Mouse (Mus musculus): ENCODE data around the gene Rap1a. TPM values are rescaled to one million over a fixed set of nuclear protein-coding genes. Genes with fewer than 3 reads are reported as not detected.

The Rap1a gene
- total and polyA plus RNA-seq, 3 experiments: 17.7 to 121 (median 97.7) TPM

- no peaks in the 10 kb centered on the region for H3K9me3 ChIP-seq (replicated peaks)
- no peak for DNase-seq (ENCODE audit: low spot score)
- no peaks in the 10 kb centered on the region for H3K36me3 ChIP-seq (replicated peaks)
- ATAC-seq (ENCODE audit: extremely low read depth, insufficient number of reproducible peaks, low FRiP score, poor library complexity, severe bottlenecking): no peak
- H3K27me3 ChIP-seq (ENCODE audit: insufficient read depth, low read length): peaks cover 12% of the 10 kb centered on the region; the same call in 1 of the 2 replicates
- H3K4me3 ChIP-seq (ENCODE audit: low read depth, low read length): no peak overlapping the region
- TF ChIP-seq GATA1 (IDR thresholded peaks at IDR 0.05; ENCODE audit: borderline replicate concordance, low read length) (no peak), GATA2 (IDR thresholded peaks at IDR 0.05; ENCODE audit: borderline replicate concordance, low read depth, low read length) (no peak), TAL1 (conservative IDR thresholded peaks at IDR 0.05; ENCODE audit: low read depth, low read length) (no peak), CTCF (IDR thresholded peaks at IDR 0.05; ENCODE audit: low read depth, low read length) (no peak), POLR2AphosphoS5 (IDR thresholded peaks at IDR 0.05; ENCODE audit: insufficient replicate concordance, low read depth, low read length) (no peak)
- H3K4me1 ChIP-seq (ENCODE audit: insufficient read depth, low read depth, low read length): peaks cover 51% of the 10 kb centered on the region
These were observed 107.6 kb downstream of the Rap1a start for GRCm38 (mm10) chr3:105693327-105694080.

GRCm38 (mm10) chr3:105688536-105688935 lies 112.6 kb downstream of the Rap1a start:
- Histone ChIP-seq H3K36me3 (replicated peaks) (peaks cover 15% of the 10 kb centered on the region), H3K27me3 (ENCODE audit: insufficient read depth, low read length) (peaks cover 5% of the 10 kb centered on the region; the same call in 1 of the 2 replicates), H3K4me1 (ENCODE audit: insufficient read depth, low read depth, low read length) (peaks cover 23% of the 10 kb centered on the region), H3K9me3 (replicated peaks) (no peaks in the 10 kb centered on the region), H3K4me3 (ENCODE audit: low read depth, low read length) (no peak overlapping the region)
- DNase-seq (ENCODE audit: low spot score): no peak
- TF ChIP-seq GATA1 (IDR thresholded peaks at IDR 0.05; ENCODE audit: borderline replicate concordance, low read length) (no peak), TAL1 (conservative IDR thresholded peaks at IDR 0.05; ENCODE audit: low read depth, low read length) (no peak), GATA2 (IDR thresholded peaks at IDR 0.05; ENCODE audit: borderline replicate concordance, low read depth, low read length) (no peak), CTCF (IDR thresholded peaks at IDR 0.05; ENCODE audit: low read depth, low read length) (no peak), POLR2AphosphoS5 (IDR thresholded peaks at IDR 0.05; ENCODE audit: insufficient replicate concordance, low read depth, low read length) (no peak)
- ATAC-seq (ENCODE audit: extremely low read depth, insufficient number of reproducible peaks, low FRiP score, poor library complexity, severe bottlenecking): no peak

GRCm38 (mm10) chr3:105687324-105688060 lies 113.6 kb downstream of the Rap1a start, which contains the start of gene Ddx20:
Gene Ddx20 (minus strand): TSS chr3:105687574.
- Histone ChIP-seq H3K27me3 (ENCODE audit: insufficient read depth, low read length) (no peaks in the 10 kb centered on the region), H3K9me3 (replicated peaks) (no peaks in the 10 kb centered on the region), H3K36me3 (replicated peaks) (peaks cover 26% of the 10 kb centered on the region), H3K4me1 (ENCODE audit: insufficient read depth, low read depth, low read length) (peaks cover 18% of the 10 kb centered on the region), H3K4me3 (ENCODE audit: low read depth, low read length) (peak within 1 kb of the TSS; percentile 98)
- DNase-seq (ENCODE audit: low spot score) (peak; percentile 88), ATAC-seq (ENCODE audit: extremely low read depth, insufficient number of reproducible peaks, low FRiP score, poor library complexity, severe bottlenecking) (peak; percentile 95)
- TF ChIP-seq GATA2 (IDR thresholded peaks at IDR 0.05; ENCODE audit: borderline replicate concordance, low read depth, low read length) (no peak), CTCF (IDR thresholded peaks at IDR 0.05; ENCODE audit: low read depth, low read length) (peak; percentile 78)

GRCm38 (mm10) chr3:105686394-105687323 lies 114.5 kb downstream of the Rap1a start:
- DNase-seq (ENCODE audit: low spot score) (peak; percentile 41), ATAC-seq (ENCODE audit: extremely low read depth, insufficient number of reproducible peaks, low FRiP score, poor library complexity, severe bottlenecking) (no peak)
- Histone ChIP-seq H3K36me3 (replicated peaks) (peaks cover 32% of the 10 kb centered on the region), H3K9me3 (replicated peaks) (no peaks in the 10 kb centered on the region), H3K27me3 (ENCODE audit: insufficient read depth, low read length) (no peaks in the 10 kb centered on the region), H3K4me3 (ENCODE audit: low read depth, low read length) (peak overlapping the region; percentile 98), H3K4me1 (ENCODE audit: insufficient read depth, low read depth, low read length) (peaks cover 18% of the 10 kb centered on the region)
- no peak for TF ChIP-seq POLR2AphosphoS5 (IDR thresholded peaks at IDR 0.05; ENCODE audit: insufficient replicate concordance, low read depth, low read length)
- no peak for TF ChIP-seq TAL1 (conservative IDR thresholded peaks at IDR 0.05; ENCODE audit: low read depth, low read length)
- no peak for TF ChIP-seq GATA1 (IDR thresholded peaks at IDR 0.05; ENCODE audit: borderline replicate concordance, low read length)
- TF ChIP-seq CTCF (IDR thresholded peaks at IDR 0.05; ENCODE audit: low read depth, low read length): no peak

GRCm38 (mm10) chr3:105680346-105680745 lies 120.8 kb downstream of the Rap1a start:
- ATAC-seq (ENCODE audit: extremely low read depth, insufficient number of reproducible peaks, low FRiP score, poor library complexity, severe bottlenecking): no peak

More at GRCm38 (mm10) chr3:105680346-105680745, 120.8 kb downstream of the Rap1a start:
- TF ChIP-seq TAL1 (conservative IDR thresholded peaks at IDR 0.05; ENCODE audit: low read depth, low read length) (no peak), POLR2AphosphoS5 (IDR thresholded peaks at IDR 0.05; ENCODE audit: insufficient replicate concordance, low read depth, low read length) (no peak), CTCF (IDR thresholded peaks at IDR 0.05; ENCODE audit: low read depth, low read length) (no peak), GATA2 (IDR thresholded peaks at IDR 0.05; ENCODE audit: borderline replicate concordance, low read depth, low read length) (no peak), GATA1 (IDR thresholded peaks at IDR 0.05; ENCODE audit: borderline replicate concordance, low read length) (no peak)
- Histone ChIP-seq H3K4me1 (ENCODE audit: insufficient read depth, low read depth, low read length) (peaks cover 2% of the 10 kb centered on the region; the same call in 1 of the 2 replicates), H3K27me3 (ENCODE audit: insufficient read depth, low read length) (no peaks in the 10 kb centered on the region), H3K9me3 (replicated peaks) (no peaks in the 10 kb centered on the region), H3K4me3 (ENCODE audit: low read depth, low read length) (no peak overlapping the region), H3K36me3 (replicated peaks) (peaks cover 82% of the 10 kb centered on the region)
- DNase-seq (ENCODE audit: low spot score): no peak

Other genes starting within 250 kb of the Rap1a start
- gene Ddx20, start 113.8 kb downstream of the Rap1a start, total RNA-seq (2014; fragmentation: Nextera tagmentation): 32.2 and 34.1 TPM in 2 replicates
- gene Ddx20, start 113.8 kb downstream of the Rap1a start, total RNA-seq (2017): 70.5 and 75.5 TPM in 2 replicates
- gene Ddx20, start 113.8 kb downstream of the Rap1a start, polyA plus RNA-seq (2012): 13.9 and 16.1 TPM in 2 replicates
- 1.6 and 4.6 TPM in 2 replicates for gene Inka2, start 96.7 kb downstream of the Rap1a start, total RNA-seq (2014; fragmentation: Nextera tagmentation)
- 3.0 and 3.8 TPM in 2 replicates for gene Inka2, start 96.7 kb downstream of the Rap1a start, total RNA-seq (2017)
- gene Inka2, start 96.7 kb downstream of the Rap1a start, polyA plus RNA-seq (2012): 1.9 and 2.2 TPM in 2 replicates
- gene Adora3, start 69.5 kb upstream of the Rap1a start, total RNA-seq (2014; fragmentation: Nextera tagmentation): 1.4 TPM in 1 of 2 replicates, not detected in the other
- gene Adora3, start 69.5 kb upstream of the Rap1a start, total RNA-seq (2017): 17.4 and 19.3 TPM in 2 replicates
- gene Adora3, start 69.5 kb upstream of the Rap1a start, polyA plus RNA-seq (2012): not detected in 2 replicates
- gene Tmigd3, start 69.6 kb upstream of the Rap1a start, total RNA-seq (2014; fragmentation: Nextera tagmentation): not detected in 2 replicates
- gene Tmigd3, start 69.6 kb upstream of the Rap1a start, total RNA-seq (2017): 1.3 and 5.5 TPM in 2 replicates
- gene Tmigd3, start 69.6 kb upstream of the Rap1a start, polyA plus RNA-seq (2012): 0.05 TPM in 1 of 2 replicates, not detected in the other
- gene I830077J02Rik, start 131.3 kb upstream of the Rap1a start, total RNA-seq (2014; fragmentation: Nextera tagmentation): 34.4 and 36.8 TPM in 2 replicates
- gene I830077J02Rik, start 131.3 kb upstream of the Rap1a start, total RNA-seq (2017): 32.6 and 33.1 TPM in 2 replicates
- 0.98 and 1.6 TPM in 2 replicates for gene I830077J02Rik, start 131.3 kb upstream of the Rap1a start, polyA plus RNA-seq (2012)
- 59.9 and 68.9 TPM in 2 replicates for gene Wdr77, start 158.0 kb upstream of the Rap1a start, total RNA-seq (2014; fragmentation: Nextera tagmentation)
- gene Wdr77, start 158.0 kb upstream of the Rap1a start, total RNA-seq (2017): 42.7 and 45.2 TPM in 2 replicates
- 60.0 and 68.1 TPM in 2 replicates for gene Wdr77, start 158.0 kb upstream of the Rap1a start, polyA plus RNA-seq (2012)
- gene Atp5f1, start 158.8 kb upstream of the Rap1a start, total RNA-seq (2014; fragmentation: Nextera tagmentation): 239 and 247 TPM in 2 replicates
- gene Atp5f1, start 158.8 kb upstream of the Rap1a start, total RNA-seq (2017): 853 and 891 TPM in 2 replicates
- 110 and 140 TPM in 2 replicates for gene Atp5f1, start 158.8 kb upstream of the Rap1a start, polyA plus RNA-seq (2012)
- gene Ovgp1, start 172.4 kb upstream of the Rap1a start, total RNA-seq (2014; fragmentation: Nextera tagmentation): 2.8 and 3.4 TPM in 2 replicates
- gene Ovgp1, start 172.4 kb upstream of the Rap1a start, total RNA-seq (2017): 0.33 and 1.0 TPM in 2 replicates
- 0.13 and 0.22 TPM in 2 replicates for gene Ovgp1, start 172.4 kb upstream of the Rap1a start, polyA plus RNA-seq (2012)
- gene Pifo, start 213.3 kb upstream of the Rap1a start, total RNA-seq (2014; fragmentation: Nextera tagmentation): not detected in 2 replicates
- gene Pifo, start 213.3 kb upstream of the Rap1a start, total RNA-seq (2017): not detected in 2 replicates
- gene Pifo, start 213.3 kb upstream of the Rap1a start, polyA plus RNA-seq (2012): not detected in 2 replicates
- gene Chil5, start 231.5 kb upstream of the Rap1a start, total RNA-seq (2014; fragmentation: Nextera tagmentation): not detected in 2 replicates
- gene Chil5, start 231.5 kb upstream of the Rap1a start, total RNA-seq (2017): not detected in 2 replicates
- not detected in 2 replicates for gene Chil5, start 231.5 kb upstream of the Rap1a start, polyA plus RNA-seq (2012)